Mouse (Mus musculus) left cerebral cortex, postnatal 10 days (tissue): ENCODE results near the gene Rnasek. TPM values are rescaled to one million over a fixed set of nuclear protein-coding genes. Genes with fewer than 3 reads are reported as not detected.
A peak's percentile ranks its signal among the peaks of the same experiment; 100 is the strongest.

Experiments used
- DNase-seq, 2 experiments: peaks; one replicate each; pipeline ENCODE4 v3.0.0; 2021 to 2022; ENCODE audit warnings: low spot score in 2 of 2, mixed read lengths in 1 of 2; ENCODE audit errors: extremely low spot score in 1 of 2
- intact Hi-C: fragments of 180-260 bp; cut with DNase I; formaldehyde crosslinking; loops from one replicate; pipeline ENCODE4 v1.15.1; 2025
- microRNA-seq: library from miRNA; unstranded; fragments of <30 nt; microRNA quantifications from one replicate; pipeline ENCODE4 v1.2.0, GENCODE M21; 2022
- total RNA-seq, 2 experiments: library from RNA; stranded (reverse); gene quantifications; 2 replicates each; pipeline ENCODE4 v1.2.3; 2021

Rnasek gene
- total RNA-seq, 2 experiments from 2014 or later: 279 to 285 TPM

- DNase-seq: no peak
- intact Hi-C loops: no loop called here
These were observed 39.5 kb downstream of the Rnasek start for GRCm38 (mm10) chr11:70200036-70200608.

- intact Hi-C loops: no loop called here
- DNase-seq: no peak
These were observed 40.5 kb downstream of the Rnasek start for GRCm38 (mm10) chr11:70199107-70199506.

GRCm38 (mm10) chr11:70198332-70198731 lies 41.3 kb downstream of the Rnasek start:
- no peak for DNase-seq
- intact Hi-C loops: no loop called here

DNA sequence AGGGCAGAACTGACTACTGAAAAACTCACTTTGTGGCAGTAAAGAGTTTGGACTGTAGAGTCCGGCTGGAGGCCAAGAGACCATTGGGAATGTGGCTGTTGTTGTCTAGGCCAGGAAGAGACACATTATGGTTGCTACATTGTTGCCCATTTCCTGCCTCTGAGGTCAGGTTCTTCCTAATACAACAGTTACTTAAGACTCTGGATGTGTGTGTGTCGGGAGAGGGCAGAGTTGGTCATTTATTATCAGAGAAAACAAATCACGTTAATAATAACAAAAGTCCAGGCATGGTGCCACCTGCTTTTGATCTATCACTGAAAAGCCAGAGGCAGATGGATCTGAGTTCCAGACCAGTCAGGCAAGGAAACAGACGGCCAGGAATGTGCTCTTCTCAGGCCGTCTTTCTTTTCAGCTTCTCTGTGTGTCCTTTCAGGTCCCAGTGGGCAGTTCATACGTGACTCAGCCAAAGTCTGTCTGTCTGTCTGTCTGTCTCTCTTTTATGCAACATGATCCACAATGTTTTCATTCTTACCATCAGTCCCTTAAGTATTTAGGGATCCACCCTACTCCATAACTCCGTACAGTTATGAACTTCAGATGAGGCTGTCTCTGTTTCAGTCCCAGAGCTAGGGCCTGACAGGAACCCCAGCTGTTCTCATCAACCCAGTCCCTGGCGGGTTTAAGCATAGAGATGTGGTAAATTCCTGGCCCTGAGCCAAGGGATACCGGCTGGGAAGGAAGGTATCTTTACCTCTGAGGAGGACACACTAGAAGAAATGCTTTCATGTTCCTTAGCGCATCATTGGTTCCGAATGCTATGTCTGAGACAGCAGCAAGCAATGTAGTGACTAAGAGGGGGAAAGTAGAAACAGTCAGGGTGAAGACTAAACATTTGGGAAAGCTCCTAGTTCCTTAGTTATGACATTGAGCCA lies 46.0 kb downstream of the Rnasek start:
- intact Hi-C loops: no loop called here

DNA sequence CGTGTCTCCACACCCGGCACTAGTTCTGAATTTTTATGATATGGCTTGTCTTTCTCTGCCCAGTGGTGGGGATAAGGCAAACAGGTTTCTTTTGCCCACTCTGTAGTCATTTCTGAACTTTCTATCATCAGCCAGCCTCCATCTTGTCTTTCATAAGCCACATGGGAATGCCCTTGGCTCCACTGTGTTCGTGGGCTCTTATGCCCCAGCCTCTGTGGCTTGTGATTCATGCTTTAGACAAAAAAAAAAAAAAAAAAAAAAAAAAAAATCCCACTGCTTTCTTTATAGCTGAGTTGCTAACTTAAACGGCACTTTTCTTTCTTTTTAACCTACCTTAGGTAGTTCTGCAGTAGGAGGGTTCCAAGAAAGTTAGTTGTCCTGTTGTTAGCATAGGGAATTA lies 47.5 kb downstream of the Rnasek start:
- intact Hi-C loops: no loop called here
- no peak for DNase-seq

More for the DNA sequence above, 46.0 kb downstream of the Rnasek start:
- DNase-seq: no peak

GRCm38 (mm10) chr11:70191188-70191587 lies 48.5 kb downstream of the Rnasek start:
- DNase-seq: no peak
- intact Hi-C loops: no loop called here

DNA sequence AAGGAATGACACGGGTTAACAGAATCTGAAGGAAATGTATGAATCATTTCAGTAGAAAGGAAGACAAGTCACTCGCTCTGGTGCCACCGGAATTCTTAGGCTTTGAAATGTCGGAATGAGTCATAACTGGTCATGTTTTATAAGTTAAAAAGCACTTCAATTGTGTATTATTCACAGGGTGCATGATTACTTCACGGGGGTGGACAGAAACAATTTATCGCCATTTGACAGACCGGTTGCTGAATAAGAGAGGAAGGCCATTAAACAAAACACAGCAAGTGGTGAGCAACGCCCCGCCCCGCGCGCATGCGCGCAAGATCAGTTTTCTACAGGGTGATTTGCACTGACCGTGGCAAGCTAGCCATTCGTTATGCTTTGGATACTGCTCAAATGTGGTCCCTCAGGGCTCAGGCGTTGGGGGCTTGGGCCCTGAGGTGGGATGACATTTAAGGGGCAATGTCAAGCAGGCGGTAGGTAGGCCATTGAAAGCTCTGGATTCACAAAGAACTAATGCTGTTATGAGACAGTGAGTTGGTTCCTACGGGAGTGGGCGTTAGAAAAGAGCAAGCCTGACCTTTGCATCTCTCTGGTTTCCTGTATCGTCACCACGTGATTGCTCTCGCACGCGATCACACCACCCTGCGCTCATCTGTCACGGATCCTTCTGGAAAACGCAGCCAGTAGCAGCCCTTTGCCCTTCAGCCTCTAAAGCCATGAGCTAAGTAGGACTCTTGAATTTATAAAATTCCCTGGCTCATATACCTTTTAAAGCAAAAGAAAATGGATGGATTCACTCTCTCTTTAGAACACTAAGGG lies 50.1 kb downstream of the Rnasek start:
- no peak for DNase-seq
- intact Hi-C loops: no loop called here

Small RNAs within 50 kb of the gene (microRNA-seq; reads per million reads assigned to microRNA genes)
- gene Mir195a (5,168 reads per million, percentile 92 among the genes with 10 or more reads in this experiment), gene Mir497 (not detected), gene Mir497b (not detected)

Other genes with a start within 250 kb of the Rnasek start
- 100 to 1,000 TPM; 252 to 266 TPM for gene Gabarap, start 248.7 kb downstream of the Rnasek start, total RNA-seq
- gene Phf23, start 244.1 kb downstream of the Rnasek start, total RNA-seq: 10 to 100 TPM; 35.2 to 38.6 TPM
- gene Dvl2, start 239.2 kb downstream of the Rnasek start, total RNA-seq: 10 to 100 TPM; 27.5 to 30.3 TPM
- 10 to 100 TPM; 44.8 to 48.0 TPM for gene Acadvl, start 224.4 kb downstream of the Rnasek start, total RNA-seq
- gene Dlg4, start 222.9 kb downstream of the Rnasek start, total RNA-seq: 100 to 1,000 TPM; 871 to 875 TPM
- gene Asgr1, start 185.8 kb downstream of the Rnasek start, total RNA-seq: 1 to 10 TPM; 1.4 to 1.5 TPM
- gene Asgr2, start 147.2 kb downstream of the Rnasek start, total RNA-seq: not detected
- gene Mgl2, start 109.5 kb downstream of the Rnasek start, total RNA-seq: under 1 TPM; 0.30 to 0.36 TPM
- 1 to 10 TPM; 1.2 to 3.4 TPM for gene Clec10a, start 83.6 kb downstream of the Rnasek start, total RNA-seq
- gene Slc16a11, start 27.1 kb downstream of the Rnasek start, total RNA-seq: 10 to 100 TPM; 33.9 to 37.1 TPM
- gene Slc16a13, start 18.8 kb downstream of the Rnasek start, total RNA-seq: 10 to 100 TPM in 1 of 2 experiments, 1 to 10 TPM in 1; 8.9 to 10.6 TPM
- gene Bcl6b, start 10.0 kb downstream of the Rnasek start, total RNA-seq: 1 to 10 TPM; 7.1 to 8.6 TPM
- gene 0610010K14Rik, start 1.9 kb downstream of the Rnasek start, total RNA-seq: 10 to 100 TPM; 53.7 to 54.1 TPM
- gene Gm21988, start within 50 bp of the Rnasek start, total RNA-seq: 1 to 10 TPM; 6.0 to 8.7 TPM
- gene Alox12, start 15.5 kb upstream of the Rnasek start, total RNA-seq: under 1 TPM; 0.32 to 0.41 TPM
- under 1 TPM; 0.20 to 0.45 TPM for gene Alox12e, start 82.8 kb upstream of the Rnasek start, total RNA-seq
- gene Alox15, start 112.2 kb upstream of the Rnasek start, total RNA-seq: not detected
- 10 to 100 TPM; 48.1 to 48.6 TPM for gene Pelp1, start 170.2 kb upstream of the Rnasek start, total RNA-seq
- 10 to 100 TPM; 75.3 to 76.9 TPM for gene Arrb2, start 192.8 kb upstream of the Rnasek start, total RNA-seq
- 10 to 100 TPM; 20.7 to 23.1 TPM for gene Med11, start 212.1 kb upstream of the Rnasek start, total RNA-seq
- gene Zmynd15, start 219.6 kb upstream of the Rnasek start, total RNA-seq: 1 to 10 TPM; 1.0 to 1.1 TPM
- gene Cxcl16, start 220.1 kb upstream of the Rnasek start, total RNA-seq: under 1 TPM; 0.69 to 0.71 TPM